Mouse (Mus musculus): ENCODE measurements around the gene Hddc2.

DNA sequence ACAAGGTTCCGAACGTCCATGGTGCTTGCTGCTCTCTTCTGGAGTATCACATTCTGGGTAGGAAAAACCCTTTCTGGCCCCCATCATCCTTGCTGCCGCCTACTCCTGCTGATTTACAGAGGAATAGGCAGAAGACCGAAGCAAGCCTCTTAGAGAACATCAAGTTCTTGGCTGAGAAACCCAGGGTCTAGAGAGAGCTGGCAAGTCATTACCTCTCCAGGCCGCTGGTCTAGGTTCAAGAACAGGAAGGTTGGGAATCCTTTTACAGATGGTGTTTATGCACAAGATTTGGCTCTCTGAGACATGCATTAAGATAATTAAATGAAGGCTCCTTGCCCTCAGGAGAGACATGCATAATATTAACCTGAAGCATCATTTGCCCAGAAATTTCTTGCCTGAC lies 5.3 kb downstream of the Hddc2 start:
- TF ChIP-seq CTCF (IDR thresholded peaks at IDR 0.05; ENCODE audit: borderline replicate concordance, control insufficient read depth, extremely low read depth, insufficient read depth, low read length, poor library complexity) (no peak), POLR2A (IDR thresholded peaks at IDR 0.05; ENCODE audit: control insufficient read depth, extremely low read depth, insufficient read depth, low read length, poor library complexity) (no peak)
